Mouse (Mus musculus): ENCODE results near the gene Podn.

Podn gene

GRCm38 (mm10) chr4:108005328-108005727, 90.9 kb downstream of the Podn start:
- DNase-seq (ENCODE audit: low read depth), result no peak

- no peak for DNase-seq (ENCODE audit: low read depth)
These were observed 96.9 kb downstream of the Podn start for GRCm38 (mm10) chr4:107999380-107999779.

GRCm38 (mm10) chr4:107998641-107999332, 97.5 kb downstream of the Podn start:
- DNase-seq (ENCODE audit: low read depth), result no peak

- no peak for DNase-seq (ENCODE audit: low read depth)
These were observed 99.7 kb downstream of the Podn start for GRCm38 (mm10) chr4:107996418-107996986.

- no peak for DNase-seq (ENCODE audit: low read depth)
These were observed 100.5 kb downstream of the Podn start for GRCm38 (mm10) chr4:107995727-107996126.

- no peak for DNase-seq (ENCODE audit: low read depth)
These were observed 101.2 kb downstream of the Podn start for GRCm38 (mm10) chr4:107995011-107995410.

GRCm38 (mm10) chr4:107991879-107992278, 104.4 kb downstream of the Podn start:
- DNase-seq (ENCODE audit: low read depth), result no peak

GRCm38 (mm10) chr4:107990818-107991217, 105.4 kb downstream of the Podn start:
- no peak for DNase-seq (ENCODE audit: low read depth)

- peak; percentile 85 for DNase-seq (ENCODE audit: low read depth)
These were observed 107.3 kb downstream of the Podn start for GRCm38 (mm10) chr4:107988931-107989330.

GRCm38 (mm10) chr4:107986386-107987168, 109.7 kb downstream of the Podn start:
- DNase-seq (ENCODE audit: low read depth), result peak; percentile 56

- no peak for DNase-seq (ENCODE audit: low read depth)
These were observed 110.4 kb downstream of the Podn start for GRCm38 (mm10) chr4:107985812-107986211.

- no peak for DNase-seq (ENCODE audit: low read depth)
These were observed 111.8 kb downstream of the Podn start for GRCm38 (mm10) chr4:107984282-107984981.

GRCm38 (mm10) chr4:107983717-107984116, 112.5 kb downstream of the Podn start:
- DNase-seq (ENCODE audit: low read depth), result no peak

- DNase-seq (ENCODE audit: low read depth), result no peak
These were observed 116.1 kb downstream of the Podn start for GRCm38 (mm10) chr4:107980002-107980600.

- no peak for DNase-seq (ENCODE audit: low read depth)
These were observed 116.7 kb downstream of the Podn start for GRCm38 (mm10) chr4:107979530-107979929.

- DNase-seq (ENCODE audit: low read depth), result no peak
These were observed 118.7 kb downstream of the Podn start for GRCm38 (mm10) chr4:107977593-107977992.

- DNase-seq (ENCODE audit: low read depth), result no peak
These were observed 121.2 kb downstream of the Podn start for GRCm38 (mm10) chr4:107975004-107975403.

- DNase-seq (ENCODE audit: low read depth), result no peak
These were observed 121.7 kb downstream of the Podn start for GRCm38 (mm10) chr4:107974527-107974926.

GRCm38 (mm10) chr4:107971162-107971561, 125.1 kb downstream of the Podn start:
- no peak for DNase-seq (ENCODE audit: low read depth)

- no peak for DNase-seq (ENCODE audit: low read depth)
These were observed 126.5 kb downstream of the Podn start for GRCm38 (mm10) chr4:107969781-107970180.

GRCm38 (mm10) chr4:107967966-107968682, 128.1 kb downstream of the Podn start, which contains the start of gene Slc1a7:
Gene Slc1a7 (plus strand): TSS chr4:107968332.
- DNase-seq (ENCODE audit: low read depth), result peak; percentile 21

All from 416B (cell line).